Mouse (Mus musculus) heart, postnatal 0 days (tissue): ENCODE measurements around the gene Grk5. TPM values are rescaled to one million over a fixed set of nuclear protein-coding genes. Genes with fewer than 3 reads are reported as not detected.
"Not testable (repeated sequence)": the region's sequence is repeated elsewhere in the genome, so short reads cannot be mapped to it uniquely, and the experiment has no call there.

Experiments used
- ATAC-seq: fragments of 200-750 bp; cut with Nextera tagmentation; 2 replicates; pipeline ENCODE4 v1.8.0; 2017; ENCODE audit warnings: low read depth, moderate number of reproducible peaks, moderate library complexity; ENCODE audit not compliant: insufficient read depth
- DNase-seq: peaks from one replicate; pipeline ENCODE4 v3.0.0-alpha.2; 2016; ENCODE audit warnings: low spot score
- H3K27ac ChIP-seq: fragments of 300-500 bp; sonication (generic); 2 replicates; pipeline ENCODE4 v1.5.1; 2014; ENCODE audit warnings: low read depth, mild to moderate bottlenecking
- H3K27me3 ChIP-seq: fragments of 300-500 bp; sonication (generic); 2 replicates; pipeline ENCODE4 v1.6.1; 2014; ENCODE audit warnings: low read length, mixed read lengths; ENCODE audit not compliant: control insufficient read depth, insufficient read depth
- H3K36me3 ChIP-seq: fragments of 300-500 bp; sonication (generic); replicated peaks from 2 replicates; pipeline ENCODE4 v1.6.1; 2014; ENCODE audit warnings: low read length, mixed read lengths; ENCODE audit not compliant: control insufficient read depth, insufficient read depth
- H3K4me1 ChIP-seq: fragments of 300-500 bp; sonication (generic); 2 replicates; pipeline ENCODE4 v1.6.1; 2014; ENCODE audit warnings: antibody characterized with exemption; ENCODE audit not compliant: control insufficient read depth, insufficient read depth
- H3K4me2 ChIP-seq: fragments of 300-500 bp; sonication (generic); 2 replicates; pipeline ENCODE4 v1.6.1; 2014; ENCODE audit warnings: low read depth, mild to moderate bottlenecking, low read length, moderate library complexity
- H3K4me3 ChIP-seq: fragments of 300-500 bp; sonication (generic); 2 replicates; pipeline ENCODE4 v1.5.1; 2014; ENCODE audit warnings: low read depth, low read length
- H3K9ac ChIP-seq: fragments of 300-500 bp; sonication (generic); replicated peaks from 2 replicates; pipeline ENCODE4 v1.6.1; 2014; ENCODE audit warnings: low read depth, low read length, mixed read lengths
- H3K9me3 ChIP-seq: fragments of 300-500 bp; sonication (generic); replicated peaks from 2 replicates; pipeline ENCODE4 v1.6.1; 2016; ENCODE audit warnings: low read length; ENCODE audit not compliant: control insufficient read depth
- CTCF ChIP-seq: IDR thresholded peaks from 2 replicates; pipeline ENCODE4 v1.5.1; 2016; ENCODE audit warnings: antibody characterized with exemption, control low read depth, low read depth
- EP300 ChIP-seq: IDR thresholded peaks from 2 replicates; pipeline ENCODE4 v1.6.1; 2016; ENCODE audit warnings: antibody characterized with exemption, low read depth
- WGBS: fragments of 180-500 bp; shearing (Covaris S2); extraction: QIAGEN DNeasy Blood & Tissue Kit; methylation state at CpG from one replicate; pipeline ENCODE4 v1.1.7; 2014; 5-methylcytosine and 5-hydroxymethylcytosine counted together
- polyA plus RNA-seq: library from polyadenylated mRNA; unstranded; fragments of >200 nt; fragmentation: Nextera tagmentation; extraction: Ambion mirVana; gene quantifications from 2 replicates; pipeline ENCODE4 v1.2.1, GENCODE M21; 2015
- total RNA-seq: library from RNA; depleted of rRNA; stranded (reverse); fragments of >200 nt; gene quantifications from 2 replicates; pipeline ENCODE4 v1.2.3, GENCODE M21; 2014; ENCODE audit warnings: low replicate concordance; rRNA removed

Gene Grk5
- 12.8 and 14.6 TPM in 2 replicates for total RNA-seq
- 2.6 and 2.9 TPM in 2 replicates for polyA plus RNA-seq

DNA sequence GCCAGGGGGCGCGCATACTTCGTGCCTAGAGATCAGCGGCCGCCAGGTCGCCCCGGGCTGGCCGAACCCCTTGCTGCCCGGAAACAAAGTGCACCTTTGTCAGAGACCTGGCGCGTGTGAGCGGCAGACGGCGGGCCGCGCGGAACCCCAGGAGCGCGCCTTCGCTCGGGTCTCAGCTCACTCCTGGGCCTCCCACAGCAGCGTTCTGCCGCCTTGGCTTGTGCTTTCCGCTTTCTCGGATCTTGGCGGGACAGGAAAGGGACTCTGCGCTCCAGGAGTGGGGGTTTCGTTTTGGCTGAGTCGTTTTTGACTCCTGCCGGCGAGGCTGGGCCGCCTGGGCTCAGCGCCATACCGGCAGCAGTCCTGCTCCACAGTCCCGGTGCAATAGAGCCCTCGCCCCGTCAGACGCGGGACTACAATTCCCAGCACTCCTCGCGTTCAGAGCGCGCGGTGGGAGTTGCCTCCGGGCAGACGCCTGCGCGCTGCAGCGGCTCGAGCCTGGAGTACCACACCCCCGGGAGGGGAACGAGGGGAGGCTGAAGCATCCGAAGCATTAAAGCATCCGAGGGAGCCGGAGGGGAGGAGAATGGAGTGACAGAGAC lies at the start of gene Grk5:
TSS of gene Grk5 (plus strand) at position 36 of the 602 bp plus-strand sequence.
- H3K4me2 ChIP-seq, result peak within 1 kb of the TSS; percentile 78
- peak; percentile 96 for ATAC-seq
- under 1% methylated on average over 52 of the region's 55 CpGs for WGBS
- no peaks in the 10 kb centered on the region for H3K9me3 ChIP-seq
- no peaks in the 10 kb centered on the region for H3K27me3 ChIP-seq
- peaks cover 18% of the 10 kb centered on the region for H3K4me1 ChIP-seq
- H3K27ac ChIP-seq, result peak within 1 kb of the TSS; percentile 97
- peak within 1 kb of the TSS; percentile 85 for H3K4me3 ChIP-seq
- TF ChIP-seq CTCF (peak; percentile 90), EP300 (no peak; the same call in 1 of the 2 replicates)
- H3K9ac ChIP-seq, result peak within 1 kb of the TSS; percentile 81
- DNase-seq, result peak; percentile 95
- H3K36me3 ChIP-seq, result no peaks in the 10 kb centered on the region

DNA sequence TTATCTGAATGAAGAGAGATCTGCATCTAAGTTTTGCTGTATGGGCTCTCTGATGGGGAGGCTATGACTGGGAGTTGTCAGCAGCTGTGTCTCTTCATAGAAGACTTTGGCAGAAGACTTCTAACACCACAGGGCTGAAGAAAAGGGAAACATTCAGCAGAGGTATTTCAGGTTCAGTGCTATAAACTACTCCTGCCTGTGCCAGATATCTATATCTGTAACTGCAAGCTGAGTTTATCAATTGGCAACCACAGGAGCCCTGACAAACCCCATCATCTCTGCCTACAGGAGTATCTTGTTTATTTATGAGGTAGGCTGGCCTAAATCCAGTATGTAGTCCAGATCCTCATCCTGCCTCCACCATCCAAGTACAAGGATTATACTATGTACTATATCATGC lies 46.2 kb upstream of the Grk5 start:
- Histone ChIP-seq H3K27ac (no peak overlapping the region), H3K9ac (no peak overlapping the region), H3K4me3 (no peak overlapping the region), H3K27me3 (no peaks in the 10 kb centered on the region), H3K4me1 (no peaks in the 10 kb centered on the region), H3K36me3 (peaks cover 13% of the 10 kb centered on the region; the same call in 1 of the 2 replicates), H3K4me2 (no peak overlapping the region), H3K9me3 (no peaks in the 10 kb centered on the region)
- no peak for TF ChIP-seq EP300
- no peak for TF ChIP-seq CTCF
- ATAC-seq (no peak), DNase-seq (no peak)

DNA sequence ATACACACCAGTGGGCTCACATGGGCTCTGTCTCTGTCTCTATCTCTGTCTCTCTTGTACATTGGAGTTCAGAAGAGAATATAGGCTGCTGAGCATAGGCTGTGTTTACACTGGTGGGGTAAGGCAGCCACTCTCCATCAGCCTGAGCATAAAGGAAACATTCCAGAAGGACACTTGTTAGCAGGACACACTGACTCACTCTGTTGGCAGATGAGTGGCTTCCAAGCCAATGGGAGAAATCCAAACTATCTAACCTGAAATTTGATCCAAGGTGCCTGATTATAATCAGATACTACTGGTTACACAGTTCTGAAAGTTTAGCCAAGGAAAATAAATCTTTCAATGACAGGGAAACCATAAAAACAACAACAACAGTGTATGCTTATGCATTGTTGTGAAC lies 43.8 kb upstream of the Grk5 start:
- peaks cover 9% of the 10 kb centered on the region; the same call in 1 of the 2 replicates for H3K36me3 ChIP-seq
- no peak overlapping the region for H3K4me2 ChIP-seq
- TF ChIP-seq CTCF (no peak), EP300 (no peak)
- no peaks in the 10 kb centered on the region for H3K27me3 ChIP-seq
- no peak overlapping the region for H3K4me3 ChIP-seq
- H3K9ac ChIP-seq, result no peak overlapping the region
- ATAC-seq (no peak), DNase-seq (no peak)
- H3K4me1 ChIP-seq, result no peaks in the 10 kb centered on the region
- H3K9me3 ChIP-seq, result no peaks in the 10 kb centered on the region
- no peak overlapping the region for H3K27ac ChIP-seq

DNA sequence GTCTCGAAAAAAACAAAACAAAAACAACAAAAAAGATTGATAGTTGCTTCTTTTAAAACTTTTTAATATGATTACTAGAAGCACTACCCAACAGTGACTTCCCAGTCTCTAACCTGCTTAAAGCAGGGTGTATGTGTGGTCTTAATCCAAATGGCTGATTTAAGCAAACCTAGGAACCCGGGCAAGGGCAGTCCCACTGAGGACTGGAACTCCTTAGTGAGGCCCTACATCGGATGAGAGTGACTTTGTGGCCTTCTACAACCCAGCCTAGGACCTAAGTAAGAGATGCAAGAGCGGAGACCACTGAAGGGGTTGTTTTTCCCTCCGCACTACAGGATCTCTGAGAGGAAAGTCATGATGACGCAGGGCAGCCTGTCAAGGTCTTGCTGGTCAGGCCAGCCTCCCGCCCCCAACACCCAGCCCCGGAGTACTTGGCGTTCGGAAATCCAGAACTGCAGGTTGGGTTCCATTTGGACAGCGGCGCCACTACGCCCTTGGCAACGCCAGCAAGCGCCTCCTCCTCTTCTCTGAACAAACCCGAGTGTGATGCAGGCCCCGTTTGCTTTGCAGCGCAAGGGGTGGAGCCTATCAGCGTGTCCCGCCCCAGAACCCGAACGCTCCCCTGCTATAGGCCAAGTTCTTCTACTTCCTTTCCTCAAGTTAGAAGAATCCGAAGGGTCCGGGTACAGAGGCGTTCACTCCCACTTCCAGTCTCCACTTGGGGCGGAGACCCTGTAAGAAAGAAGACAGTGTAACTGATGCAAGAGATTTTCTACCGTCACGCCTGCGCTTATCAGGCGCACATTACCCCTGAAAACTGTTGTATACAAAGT lies 28.5 kb upstream of the Grk5 start, which contains the start of gene Sfxn4:
TSS of gene Sfxn4 (minus strand) at position 612 of the 833 bp plus-strand sequence.
- H3K4me2 ChIP-seq, result peak within 1 kb of the TSS; percentile 66
- H3K4me1 ChIP-seq, result no peaks in the 10 kb centered on the region
- H3K27me3 ChIP-seq, result no peaks in the 10 kb centered on the region
- peak within 1 kb of the TSS; percentile 61 for H3K4me3 ChIP-seq
- H3K9me3 ChIP-seq, result no peaks in the 10 kb centered on the region
- TF ChIP-seq EP300 (no peak), CTCF (no peak)
- WGBS, result 3% methylated on average over 30 of the region's 30 CpGs
- ATAC-seq (peak; percentile 98), DNase-seq (peak; percentile 93)
- H3K9ac ChIP-seq, result peak within 1 kb of the TSS; percentile 56; the same call in 1 of the 2 replicates
- H3K27ac ChIP-seq, result peak within 1 kb of the TSS; percentile 72
- H3K36me3 ChIP-seq, result peaks cover 21% of the 10 kb centered on the region

DNA sequence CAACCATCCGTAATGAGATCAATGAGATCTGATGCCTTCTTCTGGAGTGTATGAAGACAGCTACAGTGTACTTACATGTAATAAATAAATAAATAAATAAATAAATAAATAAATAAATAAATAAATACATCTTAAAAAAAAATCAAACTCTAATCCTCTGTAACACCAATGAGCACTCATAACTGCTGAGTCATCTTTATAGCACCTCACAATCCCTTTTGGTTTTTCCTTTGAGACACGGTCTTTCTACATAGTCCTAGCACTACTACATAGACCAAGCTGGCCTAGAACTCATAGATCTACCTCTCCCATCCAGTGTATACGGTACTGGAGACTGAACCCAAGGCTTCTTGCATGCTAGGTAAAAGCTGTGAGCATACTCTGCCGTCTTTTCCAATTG lies 23.4 kb upstream of the Grk5 start:
- peaks cover 51% of the 10 kb centered on the region for H3K36me3 ChIP-seq
- not testable (repeated sequence) for H3K9ac ChIP-seq, H3K4me1 ChIP-seq, H3K27me3 ChIP-seq, ATAC-seq, H3K9me3 ChIP-seq, H3K4me3 ChIP-seq, H3K27ac ChIP-seq, H3K4me2 ChIP-seq, DNase-seq
- WGBS, result 96% methylated on average over 4 of the region's 4 CpGs
